Mouse (Mus musculus) C2C12 (cell line): ENCODE data around the gene Cenpc1.

Source experiments
- CEBPB ChIP-seq: IDR thresholded peaks from one replicate; pipeline ENCODE4 v1.6.1; 2011; ENCODE audit warnings: low read depth, mild to moderate bottlenecking, control low read depth, moderate library complexity
- CTCF ChIP-seq: IDR thresholded peaks from one replicate; pipeline ENCODE4 v1.5.1; 2011; ENCODE audit not compliant: control insufficient read depth, insufficient read depth, insufficient read length
- FOSL1 ChIP-seq: IDR thresholded peaks from one replicate; pipeline ENCODE4 v1.8.0; 2011; ENCODE audit warnings: mild to moderate bottlenecking, low read length; ENCODE audit not compliant: poor library complexity, insufficient read depth, severe bottlenecking
- MAX ChIP-seq: IDR thresholded peaks from one replicate; pipeline ENCODE4 v1.6.1; 2011; ENCODE audit warnings: mild to moderate bottlenecking, control low read depth
- MYOD1 ChIP-seq: IDR thresholded peaks from one replicate; pipeline ENCODE4 v1.6.1; 2011; ENCODE audit warnings: low read depth; ENCODE audit not compliant: control insufficient read depth, insufficient read length
- MYOG ChIP-seq: IDR thresholded peaks from one replicate; pipeline ENCODE4 v1.6.1; 2011; ENCODE audit not compliant: control insufficient read depth, insufficient read length; ENCODE audit errors: extremely low read depth
- USF1 ChIP-seq: IDR thresholded peaks from one replicate; pipeline ENCODE4 v1.6.1; 2011; ENCODE audit warnings: low read depth, mild to moderate bottlenecking, control low read depth, moderate library complexity

DNA sequence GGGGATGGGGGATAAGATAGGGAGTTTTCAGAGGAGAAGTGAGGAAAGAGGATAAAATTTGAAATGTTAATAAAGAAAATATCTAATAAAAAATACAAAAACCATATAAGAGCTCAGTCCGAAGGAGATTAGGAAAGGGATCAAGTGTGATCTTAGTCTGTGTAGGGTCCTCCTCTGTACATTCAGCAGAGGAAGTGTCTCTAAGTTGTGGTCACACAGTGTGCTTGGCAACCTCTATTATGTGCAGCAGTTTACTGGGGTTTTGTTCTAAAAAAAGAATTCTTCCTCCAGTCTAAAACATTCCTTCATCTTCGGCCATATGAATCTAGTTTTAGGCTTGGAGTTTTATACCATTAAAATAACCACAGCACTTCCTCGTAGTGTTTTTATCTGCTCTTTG is 33.6 kb upstream of the Cenpc1 start:
- TF ChIP-seq CTCF (no peak), USF1 (no peak), MAX (no peak), MYOD1 (no peak), MYOG (no peak), FOSL1 (no peak), CEBPB (no peak)
